Mouse (Mus musculus) ES-CJ7 (cell line): ENCODE results near the gene Mcm5.

ENCODE experiments used
- DNase-seq: peaks from one replicate; pipeline ENCODE4 v3.0.0; 2011; ENCODE audit warnings: low read depth, low spot score

The Mcm5 gene

DNA sequence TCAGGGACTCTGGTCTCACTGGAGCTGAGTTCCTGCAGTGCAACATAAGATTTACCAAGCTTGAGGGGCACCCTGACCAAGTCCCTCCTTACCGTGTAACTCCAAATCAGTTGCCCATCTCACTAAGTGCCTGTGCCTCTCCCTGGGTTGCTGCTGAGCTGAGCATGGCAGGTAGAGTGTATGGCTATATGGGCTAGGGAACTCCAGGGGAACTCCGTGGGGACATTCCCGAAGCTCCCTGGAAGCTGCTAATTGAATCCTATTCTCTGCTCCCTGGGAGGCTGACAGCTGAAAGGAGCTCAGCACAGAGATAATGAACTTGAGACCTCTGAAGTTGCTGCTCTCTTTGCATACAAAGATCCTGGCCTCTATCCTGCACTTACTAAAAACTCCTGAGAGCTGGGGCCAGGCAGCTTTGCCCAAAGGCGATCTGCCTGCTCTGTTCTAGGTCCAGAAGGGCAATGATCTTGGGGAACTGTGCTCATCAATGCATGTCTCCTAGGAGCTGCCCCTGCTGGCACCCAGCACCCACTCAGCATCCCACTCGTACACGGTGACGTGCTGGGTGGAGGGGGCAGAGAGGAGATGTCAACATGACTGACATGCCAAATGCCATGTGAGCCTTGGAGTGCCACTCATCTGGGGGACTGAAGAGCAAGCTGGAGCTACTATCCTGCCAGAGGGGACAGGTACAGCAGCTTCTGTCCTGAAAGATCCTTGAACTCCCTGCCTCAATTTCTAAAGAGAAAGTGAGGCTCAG is 48.3 kb downstream of the Mcm5 start:
- no peak for DNase-seq

DNA sequence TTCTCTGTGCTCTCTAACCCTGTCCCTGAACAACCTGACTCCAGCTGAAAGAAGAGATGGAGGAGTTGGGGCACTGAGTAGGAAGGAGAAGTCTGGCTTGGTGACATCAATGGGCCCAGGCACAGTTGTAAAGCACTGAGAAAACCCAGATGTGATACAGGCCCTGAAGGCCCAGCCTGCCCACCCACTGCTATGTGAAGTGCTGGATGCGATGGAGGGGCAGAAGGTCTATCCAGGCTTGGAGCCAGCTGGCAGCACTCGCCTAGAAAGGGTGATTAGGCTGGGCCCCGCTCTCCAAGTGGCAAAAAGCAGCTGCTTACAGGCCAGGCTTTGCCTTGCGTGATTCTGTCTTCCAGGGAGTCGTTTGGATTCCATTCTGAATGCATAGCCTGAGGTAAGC is 60.0 kb downstream of the Mcm5 start:
- DNase-seq = no peak

DNA sequence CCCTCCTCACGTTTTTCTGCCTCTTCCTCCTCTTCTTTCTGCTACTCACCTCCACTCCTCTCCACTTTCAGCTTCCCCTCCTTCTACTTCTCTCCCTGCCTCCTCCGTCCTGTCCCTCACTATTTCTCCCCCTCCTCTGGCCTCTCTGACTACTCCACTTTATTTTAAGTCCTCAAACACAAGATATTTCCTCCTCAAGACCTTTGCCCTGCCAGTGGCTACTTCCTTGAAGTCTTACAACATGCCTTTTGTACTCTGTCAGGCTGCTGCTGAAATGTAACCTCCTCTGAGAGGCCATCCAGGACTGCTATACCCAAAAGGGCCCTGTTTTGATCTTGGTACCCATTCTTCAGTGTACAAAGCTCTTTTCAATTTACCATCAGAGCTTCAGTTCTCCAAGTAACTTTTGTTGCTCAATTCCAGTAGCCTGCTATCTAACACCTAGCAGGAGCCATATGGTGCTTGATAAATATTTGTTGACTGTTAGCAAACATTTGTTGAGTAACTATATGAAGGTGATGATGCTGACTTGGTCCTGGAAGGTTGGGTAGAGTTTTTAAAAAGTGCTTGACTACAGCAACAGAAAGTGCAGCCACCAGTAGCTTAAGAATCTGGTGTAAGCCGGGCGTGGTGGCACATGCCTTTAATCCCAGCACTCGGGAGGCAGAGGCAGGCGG is 62.8 kb downstream of the Mcm5 start:
- DNase-seq = no peak
